Mouse (Mus musculus) embryonic facial prominence, embryonic 14.5 days (tissue): ENCODE data around the gene Tacc2. TPM values are rescaled to one million over a fixed set of nuclear protein-coding genes. Genes with fewer than 3 reads are reported as not detected.
"Not testable (repeated sequence)": the region's sequence is repeated elsewhere in the genome, so short reads cannot be mapped to it uniquely, and the experiment has no call there.

ENCODE experiments used
- ATAC-seq: fragments of 200-750 bp; cut with Nextera tagmentation; 2 replicates; pipeline ENCODE4 v1.8.0; 2017; ENCODE audit warnings: low read depth, moderate number of reproducible peaks, moderate TSS enrichment
- DNase-seq: peaks from one replicate; pipeline ENCODE4 v3.0.0-alpha.2; 2015; ENCODE audit warnings: low spot score
- H3K27ac ChIP-seq: fragments of 300-500 bp; sonication (generic); replicated peaks from 2 replicates; pipeline ENCODE4 v1.5.1; 2014; ENCODE audit warnings: low read depth, mild to moderate bottlenecking, low read length, moderate library complexity
- H3K27me3 ChIP-seq: fragments of 300-500 bp; sonication (generic); replicated peaks from 2 replicates; pipeline ENCODE4 v1.6.1; 2014; ENCODE audit warnings: low read length; ENCODE audit not compliant: control insufficient read depth, insufficient read depth
- H3K36me3 ChIP-seq: fragments of 300-500 bp; sonication (generic); 2 replicates; pipeline ENCODE4 v1.6.1; 2014; ENCODE audit warnings: low read length, mixed read lengths; ENCODE audit not compliant: control insufficient read depth, insufficient read depth
- H3K4me1 ChIP-seq: fragments of 300-500 bp; sonication (generic); 2 replicates; pipeline ENCODE4 v1.6.1; 2014; ENCODE audit warnings: antibody characterized with exemption, low read length; ENCODE audit not compliant: control insufficient read depth, insufficient read depth
- H3K4me2 ChIP-seq: fragments of 300-500 bp; sonication (generic); 2 replicates; pipeline ENCODE4 v1.6.1; 2014; ENCODE audit warnings: low read depth, mild to moderate bottlenecking, low read length, moderate library complexity, mixed read lengths
- H3K4me3 ChIP-seq: fragments of 300-500 bp; sonication (generic); 2 replicates; pipeline ENCODE4 v1.5.1; 2014; ENCODE audit warnings: low read depth, mild to moderate bottlenecking, low read length
- H3K9ac ChIP-seq: fragments of 300-500 bp; sonication (generic); 2 replicates; pipeline ENCODE4 v1.6.1; 2014; ENCODE audit warnings: low read depth, mild to moderate bottlenecking, low read length, moderate library complexity, mixed read lengths
- H3K9me3 ChIP-seq: fragments of 300-500 bp; sonication (generic); 2 replicates; pipeline ENCODE4 v1.6.1; 2016; ENCODE audit warnings: low read length; ENCODE audit not compliant: control insufficient read depth
- whole genome bisulfite sequencing: fragments of 180-500 bp; shearing (Covaris S2); extraction: QIAGEN DNeasy Blood & Tissue Kit; methylation state at CpG from one replicate; pipeline ENCODE4 v1.1.7; 2014; 5-methylcytosine and 5-hydroxymethylcytosine counted together
- polyA plus RNA-seq: library from polyadenylated mRNA; unstranded; fragments of >200 nt; fragmentation: Nextera tagmentation; extraction: Ambion mirVana; gene quantifications from 2 replicates; pipeline ENCODE4 v1.2.1, GENCODE M21; 2014

Tacc2 gene
- polyA plus RNA-seq, 1 experiment from 2014 or later: 44.4 TPM

DNA sequence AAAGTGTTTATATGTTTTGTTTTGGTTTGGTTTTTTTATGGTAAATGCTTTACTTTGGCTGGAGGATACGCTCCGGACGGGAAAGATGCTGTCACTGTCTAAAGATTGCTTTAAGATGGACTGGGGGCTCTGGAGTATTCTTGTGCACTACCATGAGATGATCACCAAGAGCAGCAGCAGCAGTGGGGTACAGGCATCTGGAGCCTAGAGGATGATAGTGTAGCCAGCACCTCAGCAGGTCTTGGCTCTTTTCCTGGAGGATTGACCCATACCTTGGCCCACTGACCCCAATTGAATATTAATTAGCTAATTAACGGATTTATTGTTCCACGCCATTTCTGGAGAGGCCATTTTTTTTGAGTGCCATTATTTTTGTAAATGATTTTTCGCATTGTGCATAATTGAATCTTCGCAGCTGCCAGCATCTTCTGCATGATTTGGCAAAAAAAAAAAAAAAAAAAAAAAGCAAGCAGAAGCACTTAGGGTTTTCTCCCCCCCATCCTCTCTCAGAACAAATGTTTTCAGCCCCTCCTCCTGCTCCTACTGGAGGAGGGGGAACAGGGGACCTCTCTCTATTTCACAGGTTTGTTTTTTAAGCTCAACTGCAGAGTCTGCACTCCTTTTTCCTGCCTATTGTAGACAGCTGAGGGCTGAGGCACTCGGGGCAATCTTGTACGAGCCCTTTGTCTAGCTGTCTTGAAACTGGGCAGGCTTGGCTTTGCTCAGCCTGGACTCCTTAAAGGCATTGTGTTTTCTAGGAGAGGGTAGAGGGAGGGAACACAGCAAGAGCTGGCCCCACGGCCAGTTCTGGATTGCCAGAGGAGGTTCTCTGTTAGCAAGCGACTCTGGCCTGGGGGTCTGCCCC, 16.4 kb downstream of the Tacc2 start:
- H3K4me1 ChIP-seq, H3K36me3 ChIP-seq, H3K27ac ChIP-seq, H3K4me3 ChIP-seq, H3K27me3 ChIP-seq, H3K9me3 ChIP-seq, H3K9ac ChIP-seq, H3K4me2 ChIP-seq, DNase-seq: not testable (repeated sequence)
- 58% methylated on average over 6 of the region's 11 CpGs for whole genome bisulfite sequencing
- ATAC-seq: peak; percentile 13; the same call in 1 of the 2 replicates

DNA sequence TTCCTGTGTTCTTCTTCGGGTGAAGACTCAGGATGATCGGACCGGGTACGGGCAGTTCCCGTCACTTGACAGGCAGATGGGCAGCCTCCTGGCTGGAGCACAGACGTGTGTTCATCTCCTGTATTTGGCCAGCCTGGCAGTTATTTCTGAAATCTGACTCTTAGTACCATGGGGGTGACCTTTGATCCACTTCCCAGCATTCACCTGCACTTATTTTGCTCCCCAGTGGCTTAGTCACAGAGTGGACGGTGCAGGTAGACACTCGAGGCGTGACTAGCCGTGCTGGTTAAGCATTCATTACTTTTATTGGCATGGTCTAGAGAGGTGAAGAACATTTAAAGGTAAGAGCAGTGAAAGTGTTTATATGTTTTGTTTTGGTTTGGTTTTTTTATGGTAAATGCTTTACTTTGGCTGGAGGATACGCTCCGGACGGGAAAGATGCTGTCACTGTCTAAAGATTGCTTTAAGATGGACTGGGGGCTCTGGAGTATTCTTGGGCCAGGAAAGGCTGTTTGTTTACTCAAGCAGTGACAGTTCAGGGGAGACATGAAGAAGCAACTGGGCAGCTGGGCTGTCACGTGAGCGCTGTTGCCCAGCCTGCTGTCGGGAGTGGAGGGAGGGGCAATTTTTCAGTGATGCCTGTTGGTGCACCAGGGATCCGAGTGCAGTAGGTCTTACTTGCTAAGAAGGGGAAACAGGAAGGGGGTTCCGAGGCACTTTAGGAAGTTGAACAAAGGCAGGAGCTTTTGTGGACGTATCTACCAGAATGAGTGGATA, 19.0 kb downstream of the Tacc2 start:
- not testable (repeated sequence) for H3K27me3 ChIP-seq, H3K4me3 ChIP-seq, H3K36me3 ChIP-seq, H3K27ac ChIP-seq, ATAC-seq, H3K9me3 ChIP-seq, H3K4me2 ChIP-seq, H3K9ac ChIP-seq, H3K4me1 ChIP-seq
- peak; percentile 62 for DNase-seq
- WGBS: 43% methylated on average over 8 of the region's 19 CpGs

DNA sequence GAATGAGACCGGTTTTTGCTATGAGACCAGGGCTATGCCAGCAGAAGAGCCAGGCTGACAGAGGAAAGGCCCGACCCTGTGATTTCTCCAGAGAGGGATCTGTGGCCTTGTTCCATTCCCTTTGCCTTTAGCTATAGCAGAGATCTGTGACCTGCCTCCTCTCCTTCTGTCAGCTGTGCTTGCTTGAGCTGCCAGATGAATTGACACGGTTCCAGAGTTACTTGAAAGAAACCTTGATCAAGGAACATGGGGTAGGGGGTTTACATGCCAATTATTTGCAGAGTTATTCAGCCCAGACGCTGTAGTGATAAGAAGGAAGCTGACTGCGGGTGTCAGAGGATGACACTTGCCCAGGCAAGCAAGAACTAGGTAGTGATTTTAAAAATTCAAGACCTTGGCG, 20.3 kb downstream of the Tacc2 start:
- Histone ChIP-seq H3K27me3 (no peaks in the 10 kb centered on the region), H3K36me3 (no peaks in the 10 kb centered on the region), H3K4me1 (0 out of 2 replicates have a peak, but pooled peaks cover 2% of the 10 kb centered on the region), H3K4me3 (no peak overlapping the region), H3K4me2 (no peak overlapping the region), H3K9me3 (no peaks in the 10 kb centered on the region), H3K27ac (no peak overlapping the region), H3K9ac (no peak overlapping the region)
- WGBS: 57% methylated on average over 6 of the region's 6 CpGs
- DNase-seq (no peak), ATAC-seq (no peak)

DNA sequence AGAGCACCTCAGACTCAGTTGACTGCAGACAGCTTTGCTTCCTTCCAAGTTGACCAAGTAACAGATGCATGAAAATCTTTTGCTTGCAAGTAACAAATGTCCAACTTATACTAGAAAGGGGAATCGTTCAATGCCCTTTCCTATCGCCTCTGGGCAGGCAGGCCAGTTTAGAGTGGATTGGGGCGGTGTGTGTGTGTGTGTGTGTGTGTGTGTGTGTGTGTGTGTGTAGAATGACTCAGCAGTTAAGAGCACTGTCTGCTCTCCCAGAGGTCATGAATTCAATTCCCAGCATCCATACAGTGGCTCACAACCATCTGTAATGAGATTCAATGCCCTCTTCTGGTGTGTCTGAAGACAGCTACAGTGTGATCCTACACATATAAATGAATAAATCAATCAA, 22.8 kb downstream of the Tacc2 start:
- Histone ChIP-seq H3K9me3 (no peaks in the 10 kb centered on the region), H3K4me3 (no peak overlapping the region), H3K4me2 (no peak overlapping the region), H3K9ac (no peak overlapping the region), H3K4me1 (0 out of 2 replicates have a peak, but pooled peaks cover 2% of the 10 kb centered on the region), H3K27me3 (no peaks in the 10 kb centered on the region), H3K27ac (no peak overlapping the region), H3K36me3 (no peaks in the 10 kb centered on the region)
- ATAC-seq: no peak
- no peak for DNase-seq
- WGBS: 81% methylated on average over 3 of the region's 3 CpGs

DNA sequence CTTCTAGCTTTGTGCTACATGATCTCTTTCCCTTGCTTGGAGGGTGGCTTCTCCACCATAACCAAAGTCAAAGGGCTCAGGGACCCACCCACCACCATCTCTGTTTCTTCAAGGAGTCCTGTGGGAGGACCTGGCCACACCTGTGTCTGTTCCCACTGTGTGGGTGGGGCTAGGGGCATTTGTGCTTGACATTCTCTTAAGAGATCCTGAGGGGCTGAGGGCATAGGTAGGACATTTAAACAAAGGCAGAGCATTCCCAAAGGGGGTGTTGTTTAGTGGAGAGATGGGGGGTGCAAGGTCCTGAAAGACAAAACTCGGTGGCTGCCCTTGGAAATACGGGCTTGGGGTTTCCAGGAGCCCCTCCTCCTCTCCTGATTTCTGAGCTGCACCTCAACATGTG, 23.3 kb downstream of the Tacc2 start:
- H3K9me3 ChIP-seq: no peaks in the 10 kb centered on the region
- DNase-seq: no peak
- 52% methylated on average over 2 of the region's 2 CpGs for WGBS
- no peak for ATAC-seq
- no peak overlapping the region for H3K4me2 ChIP-seq
- no peak overlapping the region for H3K27ac ChIP-seq
- H3K4me3 ChIP-seq: no peak overlapping the region
- H3K4me1 ChIP-seq: 0 out of 2 replicates have a peak, but pooled peaks cover 2% of the 10 kb centered on the region
- H3K9ac ChIP-seq: no peak overlapping the region
- no peaks in the 10 kb centered on the region for H3K27me3 ChIP-seq
- H3K36me3 ChIP-seq: no peaks in the 10 kb centered on the region

DNA sequence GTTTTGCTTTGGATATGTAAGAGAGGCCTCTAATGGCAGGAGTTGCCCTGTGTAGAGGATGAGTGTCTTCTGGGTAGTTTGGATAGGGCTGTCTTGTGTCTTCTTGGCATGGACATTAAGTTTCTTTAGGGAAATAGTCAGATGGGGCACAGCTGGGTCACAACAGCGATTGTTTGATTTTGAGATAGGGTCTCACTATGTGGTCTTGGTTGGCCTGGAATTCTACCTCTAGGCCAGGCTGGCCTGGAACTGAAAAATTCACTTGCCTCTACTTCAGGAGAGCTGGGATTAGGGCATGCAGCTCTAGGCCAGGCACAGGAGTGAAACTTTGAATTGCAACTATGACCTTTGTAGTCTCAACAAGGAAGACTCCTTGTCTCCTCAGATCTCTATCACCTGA, 25.6 kb downstream of the Tacc2 start:
- WGBS: 90% methylated on average over 1 of the region's 1 CpGs
- DNase-seq: no peak

DNA sequence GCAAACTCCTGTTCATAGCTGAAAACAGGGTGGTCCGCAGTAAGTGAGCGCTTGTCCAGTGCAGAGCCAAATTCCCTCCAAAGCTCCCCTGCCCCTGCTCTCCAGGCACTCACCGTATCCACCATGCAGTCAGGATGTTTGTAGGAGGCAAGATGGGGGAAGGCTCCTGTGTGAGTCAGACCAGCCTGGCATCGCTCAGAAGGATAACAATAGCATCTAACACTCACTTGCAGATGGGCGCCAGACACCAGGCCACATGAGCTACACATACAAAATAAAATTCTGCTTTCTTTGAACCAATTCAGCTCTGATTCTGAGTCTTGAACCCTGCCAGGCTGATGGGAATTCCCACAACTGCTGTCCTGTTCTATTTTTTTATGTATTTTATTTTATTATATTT, 26.3 kb downstream of the Tacc2 start:
- no peak for ATAC-seq
- H3K9me3 ChIP-seq: no peaks in the 10 kb centered on the region
- no peak overlapping the region for H3K4me3 ChIP-seq
- H3K36me3 ChIP-seq: no peaks in the 10 kb centered on the region
- no peak overlapping the region for H3K4me2 ChIP-seq
- no peak overlapping the region for H3K27ac ChIP-seq
- H3K4me1 ChIP-seq: no peaks in the 10 kb centered on the region
- 84% methylated on average over 5 of the region's 5 CpGs for WGBS
- no peak for DNase-seq
- H3K9ac ChIP-seq: no peak overlapping the region
- H3K27me3 ChIP-seq: no peaks in the 10 kb centered on the region

More for the DNA sequence above, 25.6 kb downstream of the Tacc2 start:
- H3K4me2 ChIP-seq: no peak overlapping the region
- H3K27ac ChIP-seq: no peak overlapping the region
- H3K27me3 ChIP-seq: no peaks in the 10 kb centered on the region
- no peak for ATAC-seq
- H3K4me1 ChIP-seq: no peaks in the 10 kb centered on the region
- H3K9ac ChIP-seq: no peak overlapping the region
- no peak overlapping the region for H3K4me3 ChIP-seq
- H3K36me3 ChIP-seq: no peaks in the 10 kb centered on the region
- H3K9me3 ChIP-seq: no peaks in the 10 kb centered on the region

DNA sequence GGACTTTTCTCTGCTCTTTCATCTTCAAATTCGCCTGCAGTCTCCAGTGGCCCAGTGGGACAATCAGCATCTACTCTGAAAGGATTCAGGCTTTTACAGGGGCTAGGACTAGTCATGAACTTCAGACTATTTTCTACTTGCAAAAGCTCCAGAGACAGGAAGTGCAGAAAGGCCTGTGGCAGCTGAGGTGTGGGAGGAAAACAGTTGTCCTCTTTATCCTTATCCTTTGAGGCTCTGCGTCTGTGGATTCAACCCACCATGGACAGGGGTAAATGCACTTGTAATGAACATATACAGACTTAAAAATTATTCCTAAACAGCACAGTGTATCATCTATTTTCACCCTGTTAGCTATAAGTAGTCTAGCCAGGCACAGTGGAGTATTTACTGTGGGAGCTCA, 27.2 kb downstream of the Tacc2 start:
- Histone ChIP-seq H3K9me3 (no peaks in the 10 kb centered on the region), H3K27ac (no peak overlapping the region), H3K4me1 (no peaks in the 10 kb centered on the region), H3K27me3 (no peaks in the 10 kb centered on the region), H3K4me2 (no peak overlapping the region), H3K4me3 (no peak overlapping the region), H3K36me3 (no peaks in the 10 kb centered on the region), H3K9ac (no peak overlapping the region)
- DNase-seq: no peak
- no peak for ATAC-seq
- WGBS: 71% methylated on average over 2 of the region's 2 CpGs
